Mouse (Mus musculus) liver, adult 2 months (tissue): ENCODE measurements at regions not wholly inside any gene's neighbourhood (a gene's known extent, or its start where the extent isn't known, plus 50 kb on each side); places are given as distances from the start of the nearest gene placed in this dataset.

ENCODE experiments used
- CTCF ChIP-seq: fragments of 200-500 bp; IDR thresholded peaks from 2 replicates; pipeline ENCODE4 v1.5.1; 2011; ENCODE audit warnings: low read depth, low read length, control low read depth
- POLR2A ChIP-seq: fragments of 200-500 bp; IDR thresholded peaks from 2 replicates; pipeline ENCODE4 v1.6.1; 2011; ENCODE audit warnings: low read length, control low read depth; ENCODE audit not compliant: insufficient read depth; ENCODE audit errors: extremely low read depth

DNA sequence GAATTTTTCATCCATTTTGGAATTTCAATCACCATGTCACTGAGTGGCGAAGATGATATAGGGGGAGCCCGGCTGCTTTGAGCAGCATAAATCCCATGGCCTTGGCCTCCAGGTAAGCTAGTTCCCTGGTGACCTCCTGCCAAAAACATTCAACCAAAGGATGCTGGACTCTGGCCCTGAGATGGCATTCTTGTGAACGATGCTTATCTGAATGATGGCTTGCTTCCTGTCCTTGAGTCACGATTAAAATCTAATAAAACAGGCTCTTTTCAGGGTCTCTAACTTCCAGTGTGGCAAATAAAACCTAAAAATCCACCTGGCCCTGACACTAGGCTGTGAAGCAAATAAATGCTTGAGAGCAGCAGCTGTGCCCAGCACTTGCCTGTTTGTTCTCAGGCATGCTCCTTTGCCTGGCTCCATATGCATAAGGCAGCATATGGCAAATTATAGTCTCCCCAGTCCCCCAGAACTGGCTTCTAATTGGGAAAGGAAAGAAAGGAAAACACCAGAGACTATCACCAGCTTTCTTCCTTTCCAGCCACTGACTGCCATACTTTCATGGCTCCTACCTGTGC lies 193.7 kb downstream of the Gm826 start:
- TF ChIP-seq CTCF = no peak
- no peak for TF ChIP-seq POLR2A
